Mouse (Mus musculus): ENCODE results near the gene Olfr1133. TPM values are rescaled to one million over a fixed set of nuclear protein-coding genes. Genes with fewer than 3 reads are reported as not detected.
"Not testable (repeated sequence)": the region's sequence is repeated elsewhere in the genome, so short reads cannot be mapped to it uniquely, and the experiment has no call there.

Olfr1133 gene
- polyA plus RNA-seq (2015; fragmentation: Nextera tagmentation; extraction: Ambion mirVana) = not detected in 2 replicates

- no peak for ATAC-seq (ENCODE audit: low read depth)
- H3K9me3 ChIP-seq (replicated peaks) = no peaks in the 10 kb centered on the region
- H3K27ac ChIP-seq = no peak within 1 kb of the TSS
- no peak within 1 kb of the TSS for H3K9ac ChIP-seq
- H3K4me1 ChIP-seq (replicated peaks) = no peaks in the 10 kb centered on the region
- no peaks in the 10 kb centered on the region for H3K36me3 ChIP-seq
- H3K4me3 ChIP-seq (replicated peaks) = no peak within 1 kb of the TSS
- DNase-seq = no peak
- H3K4me2 ChIP-seq = no peak within 1 kb of the TSS
- H3K27me3 ChIP-seq = no peaks in the 10 kb centered on the region
These were observed at the start of gene Olfr1133 for GRCm38 (mm10) chr2:87647274-87647673. Gene Olfr1133 (minus strand): TSS chr2:87647374.

- ATAC-seq (ENCODE audit: low read depth) (no peak), DNase-seq (no peak)
- H3K4me1 ChIP-seq (replicated peaks) = no peaks in the 10 kb centered on the region
- H3K4me3 ChIP-seq (replicated peaks) = no peak within 1 kb of the TSS
- H3K4me2 ChIP-seq = no peak within 1 kb of the TSS
- H3K27ac ChIP-seq = no peak within 1 kb of the TSS
- H3K9ac ChIP-seq = no peak within 1 kb of the TSS
- H3K36me3 ChIP-seq = no peaks in the 10 kb centered on the region
- no peaks in the 10 kb centered on the region for H3K27me3 ChIP-seq
- no peaks in the 10 kb centered on the region for H3K9me3 ChIP-seq (replicated peaks)
These were observed 46.7 kb upstream of the Olfr1133 start, which contains the start of gene Olfr1136 for GRCm38 (mm10) chr2:87693847-87694246. Gene Olfr1136 (minus strand): TSS chr2:87693947.

- no peak within 1 kb of the TSS for H3K4me3 ChIP-seq (replicated peaks)
- DNase-seq (no peak), ATAC-seq (ENCODE audit: low read depth) (no peak)
- H3K36me3 ChIP-seq = no peaks in the 10 kb centered on the region
- no peaks in the 10 kb centered on the region for H3K9me3 ChIP-seq (replicated peaks)
- WGBS (ENCODE audit: insufficient replicate concordance) = 4% methylated on average over 1 of the region's 1 CpGs
- no peaks in the 10 kb centered on the region for H3K27me3 ChIP-seq
- no peak within 1 kb of the TSS for H3K27ac ChIP-seq
- no peak within 1 kb of the TSS for H3K4me2 ChIP-seq
- H3K9ac ChIP-seq = no peak within 1 kb of the TSS
- H3K4me1 ChIP-seq (replicated peaks) = no peaks in the 10 kb centered on the region
These were observed 26.4 kb upstream of the Olfr1133 start, which contains the start of gene Olfr1135 for GRCm38 (mm10) chr2:87673564-87673963. Gene Olfr1135 (minus strand): TSS chr2:87673664.

- WGBS (ENCODE audit: insufficient replicate concordance) = 65% methylated on average over 2 of the region's 2 CpGs
- no peak for DNase-seq
- H3K36me3 ChIP-seq = no peaks in the 10 kb centered on the region
These were observed 11.2 kb upstream of the Olfr1133 start, which contains the start of gene Olfr1134 for GRCm38 (mm10) chr2:87658360-87658759. Gene Olfr1134 (minus strand): TSS chr2:87658460.

GRCm38 (mm10) chr2:87642441-87642840, 4.7 kb downstream of the Olfr1133 start:
- no peak for ATAC-seq (ENCODE audit: low read depth)
- Histone ChIP-seq H3K36me3 (no peaks in the 10 kb centered on the region), H3K27me3 (no peaks in the 10 kb centered on the region), H3K9me3 (replicated peaks) (no peaks in the 10 kb centered on the region), H3K27ac (no peak overlapping the region), H3K4me2 (no peak overlapping the region), H3K4me1 (replicated peaks) (no peaks in the 10 kb centered on the region), H3K4me3 (replicated peaks) (no peak overlapping the region), H3K9ac (no peak overlapping the region)
- DNase-seq = no peak

More at GRCm38 (mm10) chr2:87658360-87658759, 11.2 kb upstream of the Olfr1133 start, which contains the start of gene Olfr1134:
- Histone ChIP-seq H3K27me3 (no peaks in the 10 kb centered on the region), H3K4me2 (no peak within 1 kb of the TSS), H3K27ac (no peak within 1 kb of the TSS), H3K9ac (no peak within 1 kb of the TSS), H3K4me3 (replicated peaks) (no peak within 1 kb of the TSS), H3K9me3 (replicated peaks) (peaks cover 2% of the 10 kb centered on the region; the same call in 1 of the 2 replicates), H3K4me1 (replicated peaks) (no peaks in the 10 kb centered on the region)
- no peak for ATAC-seq (ENCODE audit: low read depth)

GRCm38 (mm10) chr2:87637435-87637834, 9.7 kb downstream of the Olfr1133 start, which contains the start of gene Olfr1132:
Gene Olfr1132 (minus strand): TSS chr2:87637535.
- Histone ChIP-seq H3K4me1 (replicated peaks) (no peaks in the 10 kb centered on the region), H3K27me3 (no peaks in the 10 kb centered on the region), H3K4me3 (replicated peaks) (no peak within 1 kb of the TSS), H3K9me3 (replicated peaks) (no peaks in the 10 kb centered on the region), H3K9ac (no peak within 1 kb of the TSS), H3K27ac (no peak within 1 kb of the TSS), H3K36me3 (no peaks in the 10 kb centered on the region), H3K4me2 (no peak within 1 kb of the TSS)
- DNase-seq (no peak), ATAC-seq (ENCODE audit: low read depth) (no peak)

GRCm38 (mm10) chr2:87626804-87627203, 20.4 kb downstream of the Olfr1133 start, which contains the start of gene Olfr1131:
Gene Olfr1131 (plus strand): TSS chr2:87627104.
- 40% methylated on average over 3 of the region's 3 CpGs for WGBS (ENCODE audit: insufficient replicate concordance)
- no peak for ATAC-seq (ENCODE audit: low read depth)
- DNase-seq = no peak
- Histone ChIP-seq H3K4me1 (replicated peaks) (no peaks in the 10 kb centered on the region), H3K4me2 (no peak within 1 kb of the TSS), H3K36me3 (no peaks in the 10 kb centered on the region), H3K9me3 (replicated peaks) (no peaks in the 10 kb centered on the region), H3K27ac (no peak within 1 kb of the TSS), H3K9ac (no peak within 1 kb of the TSS), H3K27me3 (no peaks in the 10 kb centered on the region), H3K4me3 (replicated peaks) (no peak within 1 kb of the TSS)

- not testable (repeated sequence) for H3K9ac ChIP-seq; DNase-seq; ATAC-seq (ENCODE audit: low read depth); H3K9me3 ChIP-seq (replicated peaks); H3K4me3 ChIP-seq (replicated peaks); H3K4me1 ChIP-seq (replicated peaks); H3K4me2 ChIP-seq; H3K27me3 ChIP-seq; H3K36me3 ChIP-seq; H3K27ac ChIP-seq
These were observed 41.3 kb downstream of the Olfr1133 start, which contains the start of gene Olfr1130 for GRCm38 (mm10) chr2:87605912-87606311. Gene Olfr1130 (plus strand): TSS chr2:87606212.

Other genes starting within 250 kb of the Olfr1133 start
- not detected in 2 replicates for gene Olfr1123, start 230.7 kb downstream of the Olfr1133 start, polyA plus RNA-seq (2015; fragmentation: Nextera tagmentation; extraction: Ambion mirVana)
- gene Olfr1124, start 217.1 kb downstream of the Olfr1133 start, polyA plus RNA-seq (2015; fragmentation: Nextera tagmentation; extraction: Ambion mirVana) = 0.06 TPM in 1 of 2 replicates, not detected in the other
- not detected in 2 replicates for gene Olfr1126, start 193.4 kb downstream of the Olfr1133 start, polyA plus RNA-seq (2015; fragmentation: Nextera tagmentation; extraction: Ambion mirVana)
- gene Pramel7, start 150.3 kb downstream of the Olfr1133 start, polyA plus RNA-seq (2015; fragmentation: Nextera tagmentation; extraction: Ambion mirVana) = not detected in 2 replicates
- gene Pramel6, start 140.8 kb downstream of the Olfr1133 start, polyA plus RNA-seq (2015; fragmentation: Nextera tagmentation; extraction: Ambion mirVana) = not detected in 2 replicates
- not detected in 2 replicates for gene Olfr153, start 115.6 kb downstream of the Olfr1133 start, polyA plus RNA-seq (2015; fragmentation: Nextera tagmentation; extraction: Ambion mirVana)
- gene Olfr1128, start 101.8 kb downstream of the Olfr1133 start, polyA plus RNA-seq (2015; fragmentation: Nextera tagmentation; extraction: Ambion mirVana) = not detected in 2 replicates
- not detected in 2 replicates for gene Olfr1129, start 73.5 kb downstream of the Olfr1133 start, polyA plus RNA-seq (2015; fragmentation: Nextera tagmentation; extraction: Ambion mirVana)
- gene Olfr1130, start 41.2 kb downstream of the Olfr1133 start, polyA plus RNA-seq (2015; fragmentation: Nextera tagmentation; extraction: Ambion mirVana) = not detected in 2 replicates
- gene Olfr1131, start 20.3 kb downstream of the Olfr1133 start, polyA plus RNA-seq (2015; fragmentation: Nextera tagmentation; extraction: Ambion mirVana) = not detected in 2 replicates
- gene Olfr1132, start 9.8 kb downstream of the Olfr1133 start, polyA plus RNA-seq (2015; fragmentation: Nextera tagmentation; extraction: Ambion mirVana) = not detected in 2 replicates
- gene Olfr1134, start 11.1 kb upstream of the Olfr1133 start, polyA plus RNA-seq (2015; fragmentation: Nextera tagmentation; extraction: Ambion mirVana) = not detected in 2 replicates
- not detected in 2 replicates for gene Olfr1135, start 26.3 kb upstream of the Olfr1133 start, polyA plus RNA-seq (2015; fragmentation: Nextera tagmentation; extraction: Ambion mirVana)
- gene Olfr1136, start 46.6 kb upstream of the Olfr1133 start, polyA plus RNA-seq (2015; fragmentation: Nextera tagmentation; extraction: Ambion mirVana) = not detected in 2 replicates
- gene Olfr1137, start 65.8 kb upstream of the Olfr1133 start, polyA plus RNA-seq (2015; fragmentation: Nextera tagmentation; extraction: Ambion mirVana) = not detected in 2 replicates
- not detected in 2 replicates for gene Olfr1138, start 92.6 kb upstream of the Olfr1133 start, polyA plus RNA-seq (2015; fragmentation: Nextera tagmentation; extraction: Ambion mirVana)
- gene Olfr1140, start 96.4 kb upstream of the Olfr1133 start, polyA plus RNA-seq (2015; fragmentation: Nextera tagmentation; extraction: Ambion mirVana) = not detected in 2 replicates
- gene Olfr1141, start 106.6 kb upstream of the Olfr1133 start, polyA plus RNA-seq (2015; fragmentation: Nextera tagmentation; extraction: Ambion mirVana) = not detected in 2 replicates
- not detected in 2 replicates for gene Olfr152, start 132.1 kb upstream of the Olfr1133 start, polyA plus RNA-seq (2015; fragmentation: Nextera tagmentation; extraction: Ambion mirVana)
- gene Olfr1143, start 153.2 kb upstream of the Olfr1133 start, polyA plus RNA-seq (2015; fragmentation: Nextera tagmentation; extraction: Ambion mirVana) = not detected in 2 replicates
- gene Olfr1145, start 162.4 kb upstream of the Olfr1133 start, polyA plus RNA-seq (2015; fragmentation: Nextera tagmentation; extraction: Ambion mirVana) = not detected in 2 replicates
- gene Olfr1148, start 183.2 kb upstream of the Olfr1133 start, polyA plus RNA-seq (2015; fragmentation: Nextera tagmentation; extraction: Ambion mirVana) = not detected in 2 replicates
- gene Olfr1150-ps1, start 196.6 kb upstream of the Olfr1133 start, polyA plus RNA-seq (2015; fragmentation: Nextera tagmentation; extraction: Ambion mirVana) = not detected in 2 replicates
- gene Olfr1151, start 208.5 kb upstream of the Olfr1133 start, polyA plus RNA-seq (2015; fragmentation: Nextera tagmentation; extraction: Ambion mirVana) = not detected in 2 replicates
- not detected in 2 replicates for gene Olfr1152, start 219.1 kb upstream of the Olfr1133 start, polyA plus RNA-seq (2015; fragmentation: Nextera tagmentation; extraction: Ambion mirVana)
- gene Olfr1153, start 247.6 kb upstream of the Olfr1133 start, polyA plus RNA-seq (2015; fragmentation: Nextera tagmentation; extraction: Ambion mirVana) = not detected in 2 replicates